Mouse (Mus musculus) myocyte (in vitro differentiated cells): ENCODE measurements around the gene Qsox2.

Source experiments
- CEBPB ChIP-seq: IDR thresholded peaks from 2 replicates; pipeline ENCODE4 v1.6.1; 2011; ENCODE audit warnings: mild to moderate bottlenecking, moderate library complexity; ENCODE audit not compliant: poor library complexity, insufficient read depth, severe bottlenecking
- POLR2A ChIP-seq: IDR thresholded peaks from one replicate; pipeline ENCODE4 v1.6.1; 2011; ENCODE audit warnings: low read depth, mild to moderate bottlenecking, control low read depth, moderate library complexity; ENCODE audit not compliant: insufficient read length
- POLR2AphosphoS2 ChIP-seq: IDR thresholded peaks from one replicate; pipeline ENCODE4 v1.6.1; 2011; ENCODE audit warnings: low read depth, control low read depth; ENCODE audit not compliant: insufficient read length

- TF ChIP-seq POLR2A, result no peak
- TF ChIP-seq POLR2AphosphoS2, result no peak
- no peak for TF ChIP-seq CEBPB
Measured at GRCm38 (mm10) chr2:26177189-26177588, 60.1 kb downstream of the Qsox2 start.
